Mouse (Mus musculus) lung, adult 18-20 months (tissue): Measurements from ENCODE around the gene Ncor2.

ENCODE experiments used
- DNase-seq, 2 experiments: peaks; one replicate each; pipeline ENCODE4 v3.0.0; 2022; ENCODE audit warnings: mixed read lengths in 2 of 2

Ncor2 gene

DNA sequence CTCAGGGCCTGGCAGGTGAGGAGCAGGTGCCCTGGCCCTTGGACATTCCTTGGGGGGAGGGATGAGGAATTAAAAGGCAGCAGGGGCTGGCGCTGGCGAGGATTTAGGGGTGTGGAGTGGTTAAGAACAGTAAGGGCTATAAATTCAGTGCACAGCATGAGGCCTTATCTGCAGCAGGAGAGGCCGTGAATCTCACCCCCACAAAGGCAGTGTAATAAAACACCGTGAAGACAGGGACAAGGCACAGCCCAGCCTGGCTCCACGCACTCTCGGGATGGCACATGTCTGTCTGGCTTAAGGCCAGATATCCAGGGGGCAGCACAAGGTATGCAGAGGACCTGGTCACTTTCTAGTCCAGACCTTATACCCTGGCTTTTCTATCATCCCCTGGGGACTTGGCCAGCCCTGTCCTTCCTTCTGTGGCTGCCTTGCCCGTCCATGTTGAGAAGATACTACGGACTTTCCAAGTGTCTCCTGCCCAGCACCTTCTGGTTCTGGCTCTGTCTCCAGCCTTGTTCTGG, 93.9 kb downstream of the Ncor2 start:
- no peak for DNase-seq

- DNase-seq: no peak
These were observed 95.3 kb downstream of the Ncor2 start for GRCm38 (mm10) chr5:125083674-125084073.

GRCm38 (mm10) chr5:125081318-125082101, 97.5 kb downstream of the Ncor2 start:
- peak; percentile 90 to 93 for DNase-seq

GRCm38 (mm10) chr5:125080787-125081317, 98.2 kb downstream of the Ncor2 start:
- peak; percentile 72 to 77 for DNase-seq

- no peak for DNase-seq
These were observed 98.7 kb downstream of the Ncor2 start for GRCm38 (mm10) chr5:125080352-125080751.

DNA sequence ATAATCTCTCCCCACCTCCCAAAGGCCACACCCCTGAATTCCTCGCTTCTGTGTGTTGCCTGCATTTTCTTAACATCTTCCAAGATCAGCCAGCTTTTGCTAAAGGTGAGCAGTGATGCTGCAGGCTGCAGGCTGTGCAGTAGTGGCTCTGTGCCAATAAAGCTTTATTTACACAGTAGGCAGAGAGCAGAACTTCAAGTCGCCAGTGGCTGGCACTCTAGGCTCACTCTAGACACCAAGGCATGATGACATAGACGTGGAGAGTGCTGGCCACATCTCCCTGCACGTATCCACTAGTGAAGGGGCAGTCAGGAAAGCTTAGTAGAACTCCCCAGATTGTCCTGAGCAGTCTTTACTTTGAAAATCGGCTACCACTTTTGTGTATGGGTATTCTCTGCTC, 100.8 kb downstream of the Ncor2 start:
- DNase-seq: peak in 1 of 2 experiments; percentile 41

DNA sequence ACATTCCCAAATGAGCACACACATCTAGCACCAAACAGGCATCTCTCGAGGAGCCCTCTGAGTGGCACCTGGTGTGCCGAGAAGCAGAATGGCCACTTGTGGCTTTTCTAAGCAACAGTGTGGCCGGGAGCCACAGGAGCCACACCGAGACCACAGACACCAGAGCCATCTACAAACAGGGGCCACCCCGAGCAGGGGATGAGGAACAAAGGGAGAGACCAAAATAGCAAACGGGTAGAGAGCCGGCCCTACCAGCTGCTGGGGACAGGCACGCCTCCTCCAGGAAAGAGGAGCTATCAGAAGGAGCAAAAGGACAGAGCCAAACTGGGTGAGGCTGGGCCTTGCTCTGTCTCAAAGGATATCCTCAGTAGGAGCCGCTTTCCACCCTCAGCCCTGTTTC, 102.8 kb downstream of the Ncor2 start:
- DNase-seq: no peak

- DNase-seq: peak; percentile 46 to 56
These were observed 104.3 kb downstream of the Ncor2 start for GRCm38 (mm10) chr5:125074571-125075171.

DNA sequence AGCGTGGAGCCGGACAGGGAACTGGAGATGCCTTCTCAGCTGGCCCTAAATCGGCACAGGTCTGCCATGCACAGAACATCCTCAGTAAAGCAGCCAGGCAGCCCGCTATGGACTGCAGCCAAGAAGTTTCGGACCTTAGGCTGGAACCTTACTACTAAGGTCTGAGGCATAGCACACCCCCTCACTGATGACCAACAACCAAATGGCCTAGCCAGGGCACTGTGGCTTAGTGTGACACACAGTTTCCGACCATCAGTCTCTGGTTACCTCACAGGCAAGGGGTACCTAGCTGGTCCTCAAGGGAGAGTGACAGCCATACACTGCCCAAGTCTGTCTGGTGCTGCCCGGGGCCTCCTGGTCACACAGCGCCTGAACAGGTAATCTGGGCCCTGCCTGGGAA, 105.1 kb downstream of the Ncor2 start:
- no peak for DNase-seq

GRCm38 (mm10) chr5:125073335-125073734, 105.7 kb downstream of the Ncor2 start:
- DNase-seq: no peak

DNA sequence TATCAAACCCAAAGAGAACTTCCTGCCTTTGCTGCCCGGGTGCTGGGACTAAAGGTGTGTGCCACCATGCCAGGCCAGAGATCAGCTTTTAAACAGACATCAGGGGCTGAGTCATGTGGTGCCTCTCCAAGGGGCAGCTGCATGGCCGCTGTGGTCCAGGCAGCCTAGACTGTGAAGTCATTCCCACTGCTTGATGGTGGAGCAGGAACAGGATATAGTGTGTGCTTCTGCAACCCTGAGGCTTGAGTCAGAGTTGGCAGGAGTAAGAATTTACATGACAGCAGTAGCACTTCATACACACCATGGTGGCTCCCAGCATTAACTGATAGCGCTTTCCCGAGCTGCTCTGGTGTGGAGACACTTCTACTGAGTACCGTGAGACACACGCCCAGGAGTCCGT, 106.6 kb downstream of the Ncor2 start:
- DNase-seq: peak in 1 of 2 experiments; percentile 49

DNA sequence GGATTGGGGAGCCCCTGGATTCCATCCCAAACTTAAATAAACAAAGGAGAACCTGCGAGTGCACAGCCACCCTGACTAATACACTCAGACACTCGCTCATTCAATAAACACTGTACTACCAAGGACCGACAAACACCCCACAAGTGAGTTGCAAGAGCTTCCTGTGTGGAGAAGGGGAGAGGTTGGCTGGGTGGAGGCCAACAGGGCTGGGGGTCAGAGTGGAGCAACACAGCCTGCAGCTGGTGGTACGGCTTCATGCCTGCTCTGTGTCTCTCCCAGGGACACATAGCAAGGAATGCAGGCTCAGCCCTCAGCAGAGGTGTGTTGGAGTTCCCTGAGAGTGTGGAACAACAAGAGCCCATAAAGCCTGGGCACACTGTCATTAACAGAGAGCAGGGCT, 107.1 kb downstream of the Ncor2 start:
- peak; percentile 71 to 84 for DNase-seq

DNA sequence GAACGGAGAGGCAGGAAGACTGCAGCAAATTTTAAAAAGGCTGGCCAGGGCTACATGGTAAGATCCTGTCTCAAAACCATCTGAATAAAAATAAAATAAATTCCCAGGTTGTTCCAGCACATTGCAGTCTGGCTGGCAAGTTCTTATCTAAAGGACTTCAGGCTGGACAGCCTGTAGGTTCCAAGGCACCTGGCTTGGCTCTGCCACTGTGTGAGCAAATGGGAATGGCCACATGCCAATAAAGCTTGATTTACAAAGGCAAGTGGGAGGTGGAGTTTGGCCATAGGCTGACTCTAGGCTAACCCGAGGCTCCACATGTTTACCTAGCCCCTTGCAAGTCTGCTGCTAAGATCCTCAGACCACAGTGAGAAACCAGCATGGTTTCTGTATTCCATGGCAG, 108.6 kb downstream of the Ncor2 start:
- peak; percentile 72 to 83 for DNase-seq

DNA sequence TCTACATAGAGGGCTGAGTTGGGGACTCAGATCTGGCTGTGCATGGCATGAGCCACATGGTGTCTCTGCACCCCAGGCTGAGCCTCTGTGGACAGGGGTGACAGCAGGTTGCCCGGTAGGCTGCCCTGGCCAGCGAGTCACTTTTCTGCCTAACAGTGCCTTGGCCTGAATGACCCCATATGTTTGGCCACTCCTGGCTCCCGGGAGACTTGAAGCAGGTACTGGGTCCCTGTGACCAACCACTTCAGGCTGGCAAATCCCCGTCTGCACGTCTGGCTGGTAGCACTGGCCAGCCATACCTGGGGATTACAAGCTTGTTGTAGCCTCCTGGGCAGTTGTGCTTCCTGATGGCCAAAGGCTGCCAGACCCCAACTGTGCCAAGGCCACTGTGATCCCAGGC, 109.1 kb downstream of the Ncor2 start:
- DNase-seq: peak in 1 of 2 experiments; percentile 24

DNA sequence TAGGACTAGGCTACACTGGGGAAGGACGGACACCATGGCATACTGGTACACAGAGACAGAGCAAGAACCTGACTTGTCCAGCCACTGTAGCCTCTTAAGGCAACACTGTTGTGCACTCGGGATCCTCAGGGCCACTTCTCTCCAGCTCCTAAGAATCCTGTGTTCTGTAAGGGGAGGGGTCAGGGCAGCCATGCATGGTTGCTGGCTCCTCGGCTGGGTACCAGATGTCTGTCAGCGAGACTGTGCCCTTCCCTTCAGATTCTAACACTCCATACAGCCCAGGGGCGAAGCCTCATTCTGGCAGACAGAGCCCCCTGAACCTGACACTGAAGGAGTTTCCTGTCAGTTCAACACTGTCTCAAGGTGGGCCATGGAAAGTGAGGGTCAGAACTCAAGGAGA, 109.6 kb downstream of the Ncor2 start:
- DNase-seq: no peak

GRCm38 (mm10) chr5:125068371-125068951, 110.6 kb downstream of the Ncor2 start:
- no peak for DNase-seq

DNA sequence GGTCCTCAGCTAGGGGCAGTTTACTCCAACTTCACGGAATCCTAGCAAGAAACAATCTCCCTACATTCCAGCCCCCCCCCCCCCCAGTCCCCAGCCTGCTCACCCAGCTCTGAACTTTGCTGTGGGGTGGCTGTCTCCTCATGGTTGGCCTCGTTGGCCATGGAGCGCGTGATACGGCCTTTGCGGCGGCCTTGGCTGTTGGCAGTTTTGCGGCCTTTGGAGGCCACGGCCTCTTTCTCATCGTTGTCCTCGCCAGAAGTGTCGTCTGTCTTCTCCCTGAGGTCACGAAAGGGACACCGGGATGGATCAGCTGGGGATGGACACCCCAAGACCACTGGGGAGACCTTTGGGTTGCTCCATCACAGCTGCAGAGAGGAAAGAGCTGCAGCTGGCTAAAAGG, 111.3 kb downstream of the Ncor2 start:
- DNase-seq: no peak

GRCm38 (mm10) chr5:125066479-125067471, 112.2 kb downstream of the Ncor2 start:
- peak; percentile 70 to 82 for DNase-seq

DNA sequence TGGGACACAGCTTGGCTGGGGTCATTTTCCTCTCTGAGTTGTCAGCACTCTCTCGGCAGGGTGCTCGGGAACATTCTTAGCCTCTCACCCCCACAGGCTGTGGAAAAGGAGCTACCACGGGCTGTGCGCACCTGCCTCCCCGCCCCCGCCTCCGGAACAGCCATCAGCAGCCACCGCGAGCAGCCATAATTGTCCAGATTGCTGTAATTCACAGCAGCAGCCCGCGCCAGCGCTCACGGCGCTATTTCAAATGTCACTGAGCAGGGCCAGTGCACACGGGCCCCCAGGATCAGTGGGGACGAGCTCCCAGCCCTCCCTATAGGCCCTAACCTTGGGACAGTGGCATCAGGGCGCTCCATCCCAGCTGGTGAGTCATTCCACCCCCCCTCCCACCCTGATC, 116.0 kb downstream of the Ncor2 start:
- no peak for DNase-seq

- DNase-seq: peak; percentile 83 to 87
These were observed 120.8 kb downstream of the Ncor2 start for GRCm38 (mm10) chr5:125058267-125058668.

DNA sequence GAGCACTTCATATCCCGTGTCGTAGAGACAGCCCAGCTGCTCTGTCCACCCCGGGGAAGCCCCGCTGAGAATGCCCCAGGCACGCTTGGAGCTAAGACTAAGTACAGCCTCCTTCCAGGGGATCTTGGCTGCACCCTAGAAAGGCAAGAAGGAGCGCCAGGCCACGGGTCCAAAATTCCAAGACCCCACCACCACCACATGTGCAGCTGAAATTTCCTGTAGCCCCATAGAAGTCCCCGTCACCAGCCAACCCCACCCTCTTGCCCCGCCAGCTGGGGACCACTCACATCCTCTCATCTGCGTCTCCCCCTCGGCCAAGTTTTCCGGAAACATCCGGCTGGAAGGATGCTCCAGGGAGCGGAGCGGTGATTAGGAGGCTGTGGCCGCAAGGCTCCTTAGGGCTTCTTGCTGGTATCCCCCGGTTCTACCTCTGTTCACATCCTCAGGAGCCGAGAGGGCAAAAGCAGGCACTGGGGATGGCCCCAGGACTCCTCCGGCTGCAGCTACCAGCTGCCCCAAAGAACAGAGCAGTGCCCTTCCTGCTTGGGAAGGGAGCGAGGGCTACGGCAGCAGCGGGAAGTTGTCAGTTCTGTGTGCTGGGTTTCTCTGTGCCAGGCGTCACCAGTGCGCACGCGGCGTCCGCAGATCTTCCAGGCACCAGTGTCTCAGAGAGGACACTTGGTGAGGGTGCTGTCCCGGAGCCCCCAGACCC, 121.3 kb downstream of the Ncor2 start:
- peak; percentile 44 to 51 for DNase-seq
